Mouse (Mus musculus) bone marrow, adult 2 months (tissue): ENCODE measurements at regions not wholly inside any gene's neighbourhood (a gene's known extent, or its start where the extent isn't known, plus 50 kb on each side); places are given as distances from the start of the nearest gene placed in this dataset.

Experiments used
- H3K27ac ChIP-seq: fragments of 200-500 bp; 2 replicates; pipeline ENCODE4 v1.5.1; 2012; ENCODE audit warnings: low read depth, mild to moderate bottlenecking, control low read depth, inconsistent platforms, low read length; ENCODE audit not compliant: control insufficient read depth, poor library complexity, insufficient read depth
- H3K4me1 ChIP-seq: fragments of 200-500 bp; 2 replicates; pipeline ENCODE4 v1.6.1; 2011; ENCODE audit warnings: low read length; ENCODE audit not compliant: control insufficient read depth, insufficient read depth
- H3K4me3 ChIP-seq: fragments of 200-500 bp; replicated peaks from 2 replicates; pipeline ENCODE3; 2011; ENCODE audit warnings: mild to moderate bottlenecking, low read depth, low read length, control low read depth; ENCODE audit not compliant: control insufficient read depth
- CTCF ChIP-seq: fragments of 200-500 bp; IDR thresholded peaks from 2 replicates; pipeline ENCODE4 v1.5.1; 2011; ENCODE audit warnings: low read length, control low read depth; ENCODE audit not compliant: control insufficient read depth, insufficient read depth
- POLR2A ChIP-seq: fragments of 200-500 bp; IDR thresholded peaks from 2 replicates; pipeline ENCODE4 v1.6.1; 2011; ENCODE audit warnings: low read depth, mild to moderate bottlenecking, control low read depth, low read length, borderline replicate concordance; ENCODE audit not compliant: control insufficient read depth
- WGBS: fragments of 180-500 bp; shearing (Covaris S2); methylation state at CpG from one replicate; pipeline ENCODE4 v1.1.7; 2018; 5-methylcytosine and 5-hydroxymethylcytosine counted together

DNA sequence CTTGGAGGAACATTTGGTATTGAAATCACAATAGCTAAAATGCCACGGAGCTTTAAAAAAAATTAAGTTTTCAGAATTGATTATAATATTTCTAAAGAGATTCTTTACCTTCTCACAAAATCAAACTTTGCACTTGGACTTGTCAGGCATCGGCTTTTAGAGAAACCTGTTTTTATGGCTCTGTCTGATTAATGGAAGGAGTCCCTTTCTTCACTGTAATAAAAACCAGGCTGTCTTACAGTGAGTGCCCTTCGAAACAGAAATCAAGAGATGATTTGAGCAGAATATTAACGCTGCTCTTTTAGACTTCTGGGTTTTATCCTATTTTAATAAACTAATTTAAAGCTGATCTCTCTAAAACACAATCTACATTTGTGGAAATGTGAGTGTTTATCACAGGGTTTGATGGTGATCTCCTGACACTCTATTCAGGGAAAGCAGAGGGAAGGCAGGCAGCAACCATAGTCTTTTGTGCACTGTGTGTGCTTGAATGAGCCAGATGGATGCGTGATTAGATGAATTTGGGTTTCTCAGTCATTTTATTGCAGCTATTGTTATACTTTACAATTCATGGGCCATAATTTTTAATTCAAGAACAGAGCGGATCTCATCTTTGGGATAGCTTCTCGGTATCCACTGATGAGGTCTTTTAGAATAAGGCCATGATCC is 579.2 kb upstream of the Nrp1 start:
- H3K27ac ChIP-seq, result no peak overlapping the region
- no peaks in the 10 kb centered on the region for H3K4me1 ChIP-seq
- H3K4me3 ChIP-seq, result no peak overlapping the region
- TF ChIP-seq CTCF (no peak), POLR2A (no peak)
- 84% methylated on average over 7 of the region's 7 CpGs for WGBS

DNA sequence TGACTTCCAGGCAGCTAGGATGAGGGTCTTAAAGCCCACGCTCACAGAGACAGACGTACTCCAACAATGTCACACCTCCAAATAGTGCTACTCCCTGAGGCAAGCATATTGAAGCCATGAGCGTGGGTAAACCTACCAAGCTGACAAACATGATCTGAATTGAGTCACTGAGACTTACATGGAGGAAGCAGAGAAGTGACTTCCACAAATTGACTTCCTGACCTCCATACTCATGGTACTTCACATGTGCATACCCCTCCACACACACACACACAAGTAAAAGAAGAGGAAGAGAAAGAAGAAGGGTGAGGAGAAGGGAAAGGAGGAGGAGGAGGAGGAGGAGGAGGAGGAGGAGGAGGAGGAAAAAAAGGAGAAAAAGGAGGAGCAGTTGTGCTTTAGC is 577.8 kb upstream of the Nrp1 start:
- H3K4me1 ChIP-seq, result no peaks in the 10 kb centered on the region
- no peak overlapping the region for H3K27ac ChIP-seq
- TF ChIP-seq CTCF (no peak), POLR2A (no peak)
- H3K4me3 ChIP-seq, result no peak overlapping the region
- 75% methylated on average over 3 of the region's 3 CpGs for WGBS

DNA sequence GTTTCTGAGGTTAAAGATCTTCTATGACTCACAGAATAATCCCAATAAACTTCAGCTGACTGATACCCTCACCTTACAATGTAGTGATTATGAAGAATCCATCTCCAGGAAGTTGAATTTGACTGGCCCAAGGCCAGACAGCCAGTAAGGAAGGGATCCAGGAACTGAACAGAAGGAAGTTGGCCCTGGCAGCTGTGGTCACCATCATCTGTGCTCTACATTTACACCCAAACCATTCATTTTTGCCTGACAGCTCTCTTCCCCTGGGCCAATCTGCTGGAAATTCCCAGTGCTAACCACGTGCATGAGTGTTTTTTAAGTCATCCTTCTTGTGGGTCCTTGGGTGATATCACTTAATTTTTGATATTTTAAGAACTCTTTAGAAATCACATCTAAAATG is 577.4 kb upstream of the Nrp1 start:
- 16% methylated on average over 1 of the region's 1 CpGs for whole genome bisulfite sequencing
- H3K4me1 ChIP-seq, result no peaks in the 10 kb centered on the region
- no peak overlapping the region for H3K27ac ChIP-seq
- no peak for TF ChIP-seq CTCF
- no peak for TF ChIP-seq POLR2A
- H3K4me3 ChIP-seq, result no peak overlapping the region

DNA sequence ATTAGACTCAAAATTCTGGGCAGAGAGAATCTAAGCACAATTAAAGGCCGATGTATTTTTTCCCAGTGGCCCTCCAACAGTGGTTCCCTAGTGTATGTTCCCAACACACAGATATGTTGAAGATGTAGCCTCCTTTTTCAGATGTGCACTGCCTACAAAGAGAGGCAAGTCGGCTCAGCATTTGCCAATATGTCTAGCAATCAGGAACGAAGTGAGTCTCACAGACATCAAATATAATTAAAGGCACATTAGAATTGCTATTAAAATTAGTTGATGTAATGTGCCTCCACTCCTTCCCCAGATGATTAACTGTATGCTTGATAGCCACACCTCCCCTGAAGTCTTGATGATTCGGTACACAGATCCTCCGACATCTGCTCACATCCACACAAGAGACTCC is 565.8 kb upstream of the Nrp1 start:
- Histone ChIP-seq H3K4me3 (no peak overlapping the region), H3K27ac (no peak overlapping the region), H3K4me1 (no peaks in the 10 kb centered on the region)
- 88% methylated on average over 5 of the region's 5 CpGs for WGBS
- TF ChIP-seq POLR2A (no peak), CTCF (no peak)

DNA sequence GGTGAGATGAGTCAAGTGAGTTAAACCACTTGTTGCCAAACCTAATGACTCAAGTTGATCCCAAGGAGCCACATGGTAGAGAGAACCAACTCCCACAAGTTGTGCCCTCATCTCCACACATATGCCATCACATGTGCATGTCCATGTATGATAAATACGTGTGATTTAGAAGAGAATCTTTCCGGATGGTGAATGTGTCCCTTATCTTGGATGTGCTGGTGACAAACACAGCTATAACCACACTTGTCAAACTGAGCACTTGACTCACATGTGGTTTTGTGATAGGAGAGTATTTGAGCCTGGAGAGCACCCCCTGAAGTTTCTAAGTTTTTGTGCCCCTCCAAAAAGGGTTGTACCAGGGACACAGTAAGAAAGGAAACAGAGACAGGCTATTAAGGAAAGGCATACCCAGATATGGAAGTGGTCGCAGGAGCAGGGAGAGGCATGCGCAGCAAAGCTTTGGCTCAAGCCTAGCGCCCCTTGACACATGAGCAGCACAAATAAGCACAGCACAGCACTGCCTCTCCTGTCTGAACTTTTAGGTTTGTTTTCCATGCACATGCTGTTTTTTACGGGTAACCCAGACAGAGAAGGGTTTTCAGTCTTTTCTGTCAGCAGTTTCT is 558.4 kb upstream of the Nrp1 start:
- Histone ChIP-seq H3K27ac (no peak overlapping the region), H3K4me3 (no peak overlapping the region), H3K4me1 (no peaks in the 10 kb centered on the region)
- TF ChIP-seq CTCF (no peak), POLR2A (no peak)
- 51% methylated on average over 6 of the region's 6 CpGs for WGBS

DNA sequence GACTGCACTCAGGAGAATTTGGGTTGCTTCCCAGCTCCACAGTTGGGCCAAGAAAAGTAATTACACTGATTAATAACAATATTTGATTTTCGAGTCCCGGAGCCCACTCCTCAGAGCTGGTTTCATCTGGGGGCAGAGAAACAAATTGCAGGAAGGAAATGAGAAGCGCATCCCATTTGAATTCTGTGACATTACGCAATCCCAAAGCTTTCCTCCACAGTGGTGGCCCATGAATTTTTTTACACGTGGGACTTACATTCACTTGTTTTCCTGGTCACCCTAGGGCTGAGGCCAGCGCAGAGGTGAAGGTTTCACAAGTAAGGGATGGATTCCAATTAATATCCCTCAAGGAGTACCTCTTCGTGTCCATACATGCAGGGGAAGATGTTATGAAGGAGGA is 556.3 kb upstream of the Nrp1 start:
- Histone ChIP-seq H3K27ac (no peak overlapping the region), H3K4me3 (no peak overlapping the region), H3K4me1 (no peaks in the 10 kb centered on the region)
- no peak for TF ChIP-seq POLR2A
- TF ChIP-seq CTCF, result no peak
- 59% methylated on average over 7 of the region's 7 CpGs for WGBS

DNA sequence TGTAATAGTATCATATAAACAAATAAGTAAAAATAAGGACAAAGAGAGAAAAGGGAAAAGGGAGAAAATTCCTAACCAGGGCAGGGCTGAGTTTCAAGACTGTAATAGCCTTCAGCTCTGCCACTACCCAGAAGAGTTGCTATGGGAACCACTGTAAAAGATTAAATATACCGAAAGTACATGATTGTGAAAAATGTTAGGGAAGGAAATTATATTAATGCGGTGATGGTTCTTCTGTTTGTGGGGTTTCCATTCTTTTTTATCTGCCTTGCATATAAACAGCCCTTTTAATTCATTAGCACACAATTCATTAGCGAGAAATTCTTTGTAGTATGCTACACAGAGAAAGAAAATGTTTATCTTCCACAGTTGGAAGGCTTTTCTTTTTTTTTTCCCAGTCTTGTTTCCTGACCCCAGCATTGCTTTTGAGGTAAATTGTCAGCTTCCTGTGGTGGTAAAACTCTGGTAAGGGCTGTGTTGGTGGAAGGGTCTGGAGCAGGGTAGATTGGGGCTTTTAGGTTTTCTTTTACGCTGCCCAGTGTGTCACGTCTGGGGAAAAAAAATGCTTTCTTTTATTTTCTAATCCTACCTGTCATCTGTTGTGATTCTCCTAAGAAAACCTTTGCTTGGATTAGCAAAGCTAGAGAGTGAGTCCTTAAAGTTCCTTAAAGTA is 555.6 kb upstream of the Nrp1 start:
- 8% methylated on average over 5 of the region's 5 CpGs for WGBS
- TF ChIP-seq CTCF (no peak), POLR2A (no peak)
- Histone ChIP-seq H3K4me3 (no peak overlapping the region), H3K27ac (no peak overlapping the region), H3K4me1 (no peaks in the 10 kb centered on the region)

DNA sequence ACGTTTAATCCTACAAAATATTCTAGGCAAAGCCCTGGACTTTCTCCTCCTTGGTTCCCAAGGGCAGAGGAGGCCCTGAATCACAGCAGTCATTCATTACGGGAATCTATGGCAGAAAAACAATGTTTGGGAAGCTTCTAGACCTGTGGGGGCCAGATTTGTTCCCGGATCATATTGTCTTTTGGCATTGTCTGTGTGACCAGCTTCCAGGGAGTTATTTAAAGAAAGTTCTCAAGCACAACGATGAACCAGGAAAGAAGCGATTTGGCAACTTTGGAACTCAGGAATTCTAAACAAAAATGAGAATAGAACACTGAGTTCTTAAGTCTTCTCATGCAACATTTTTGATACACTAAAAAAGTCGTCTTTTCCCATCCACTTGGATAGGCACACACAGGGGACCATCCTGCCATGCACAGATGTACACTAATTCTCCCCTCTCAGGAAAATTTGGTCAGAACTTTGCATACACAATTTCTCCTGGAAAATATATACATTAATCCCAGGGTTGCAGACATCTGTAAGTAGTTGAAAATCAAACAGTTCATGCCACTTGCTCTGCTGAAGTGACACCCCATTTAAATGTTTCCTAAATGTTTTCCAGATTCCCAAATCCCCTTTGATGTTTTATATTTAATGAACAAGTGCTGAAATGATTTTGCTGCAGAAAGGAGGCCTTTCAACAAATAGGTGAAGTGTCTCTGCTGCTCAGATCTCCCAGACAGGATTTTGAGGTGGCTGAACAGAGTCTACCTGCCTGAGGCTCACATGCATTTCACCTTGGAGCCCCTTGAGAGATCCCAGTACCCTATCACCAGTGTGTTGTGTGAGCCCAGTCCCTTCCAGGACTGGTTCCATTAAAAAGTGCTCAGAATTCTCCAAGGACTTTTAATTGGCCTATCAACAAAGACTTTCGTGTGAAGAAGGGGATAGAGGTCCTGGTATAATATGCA is 548.9 kb upstream of the Nrp1 start:
- Histone ChIP-seq H3K4me3 (no peak overlapping the region), H3K4me1 (no peaks in the 10 kb centered on the region), H3K27ac (no peak overlapping the region)
- TF ChIP-seq POLR2A (no peak), CTCF (no peak)
- 67% methylated on average over 7 of the region's 7 CpGs for WGBS
